Mouse (Mus musculus) cerebellum, adult 11 months (tissue): Measurements from ENCODE around the gene Rrh.
A peak's percentile ranks its signal among the peaks of the same experiment; 100 is the strongest.

ENCODE experiments used
- DNase-seq: peaks from one replicate; pipeline ENCODE4 v3.0.0; 2022

The Rrh gene

DNA sequence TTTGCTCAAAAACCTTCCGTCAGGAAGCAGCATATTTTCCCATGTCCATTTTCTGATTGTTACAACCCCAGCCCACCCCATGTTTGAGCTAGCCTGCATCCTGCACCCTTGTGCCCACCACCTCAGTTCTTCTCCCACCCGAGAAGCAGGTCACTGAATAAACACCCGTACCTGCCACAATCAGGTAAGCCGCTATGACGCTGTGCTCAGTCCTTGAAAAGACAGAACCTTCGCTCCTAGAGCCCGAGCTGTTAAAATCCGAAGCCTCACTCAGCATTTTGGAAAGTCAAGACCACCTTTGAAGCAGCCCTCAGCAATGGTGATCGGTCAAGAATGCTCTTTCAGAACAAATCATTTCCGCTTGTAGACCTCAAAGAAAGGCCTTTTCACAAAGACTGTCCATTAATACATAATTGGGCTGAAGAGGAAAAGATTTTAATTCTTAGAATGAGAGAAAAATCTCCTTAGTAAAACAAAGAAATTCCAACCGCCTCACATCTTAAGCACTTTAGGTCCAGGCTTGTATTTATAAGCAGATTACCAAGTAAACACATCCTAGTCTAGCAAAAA is at the start of gene Rrh:
Gene Rrh, minus strand, starts transcription at position 382 of the 570 bp plus-strand sequence.
- DNase-seq, result no peak

GRCm38 (mm10) chr3:129863698-129864097 is 41.3 kb upstream of the Rrh start:
- peak; percentile 27 for DNase-seq

GRCm38 (mm10) chr3:129862592-129862991 is 40.2 kb upstream of the Rrh start:
- no peak for DNase-seq

DNA sequence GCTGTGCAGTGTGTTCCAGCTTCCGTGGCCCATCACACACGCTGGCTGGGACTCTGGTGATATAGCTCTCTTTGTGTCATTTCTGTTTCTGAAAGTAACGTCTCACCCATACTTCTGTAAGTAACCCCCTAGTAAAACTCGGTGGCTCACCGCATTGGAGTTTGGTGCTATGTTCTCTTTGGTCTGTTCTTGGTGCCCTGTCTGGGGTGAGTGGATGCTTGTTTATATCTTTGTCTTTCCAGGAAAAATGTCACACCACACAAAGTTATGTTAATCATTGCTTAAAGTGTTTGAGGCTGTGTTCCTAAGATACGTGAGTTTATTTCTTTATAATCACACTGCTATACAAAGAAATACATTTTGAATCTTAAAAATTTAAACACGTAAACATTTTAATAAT is 24.5 kb upstream of the Rrh start:
- DNase-seq, result no peak

- DNase-seq, result no peak
Observed at GRCm38 (mm10) chr3:129845868-129846267, 23.5 kb upstream of the Rrh start.

GRCm38 (mm10) chr3:129838017-129838416 is 15.6 kb upstream of the Rrh start:
- no peak for DNase-seq

DNA sequence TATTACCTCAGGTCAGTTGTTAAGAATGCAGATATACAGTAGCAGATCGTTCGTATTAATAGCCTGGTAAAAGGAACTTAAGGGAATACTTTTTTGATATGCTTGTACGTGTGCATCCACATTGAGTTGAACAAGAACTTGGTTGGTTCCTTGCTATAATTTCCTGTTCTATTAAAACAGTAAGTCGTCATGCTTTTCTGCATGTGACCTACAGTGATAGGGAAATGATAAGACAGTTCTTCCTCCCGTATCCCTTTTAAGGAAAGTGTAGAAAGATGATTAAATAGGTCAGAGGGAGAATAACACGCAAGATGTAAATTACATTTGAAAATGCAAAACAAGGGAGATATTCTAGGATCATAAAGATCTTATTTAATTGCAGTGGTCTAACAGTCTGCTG is 14.6 kb upstream of the Rrh start:
- no peak for DNase-seq

DNA sequence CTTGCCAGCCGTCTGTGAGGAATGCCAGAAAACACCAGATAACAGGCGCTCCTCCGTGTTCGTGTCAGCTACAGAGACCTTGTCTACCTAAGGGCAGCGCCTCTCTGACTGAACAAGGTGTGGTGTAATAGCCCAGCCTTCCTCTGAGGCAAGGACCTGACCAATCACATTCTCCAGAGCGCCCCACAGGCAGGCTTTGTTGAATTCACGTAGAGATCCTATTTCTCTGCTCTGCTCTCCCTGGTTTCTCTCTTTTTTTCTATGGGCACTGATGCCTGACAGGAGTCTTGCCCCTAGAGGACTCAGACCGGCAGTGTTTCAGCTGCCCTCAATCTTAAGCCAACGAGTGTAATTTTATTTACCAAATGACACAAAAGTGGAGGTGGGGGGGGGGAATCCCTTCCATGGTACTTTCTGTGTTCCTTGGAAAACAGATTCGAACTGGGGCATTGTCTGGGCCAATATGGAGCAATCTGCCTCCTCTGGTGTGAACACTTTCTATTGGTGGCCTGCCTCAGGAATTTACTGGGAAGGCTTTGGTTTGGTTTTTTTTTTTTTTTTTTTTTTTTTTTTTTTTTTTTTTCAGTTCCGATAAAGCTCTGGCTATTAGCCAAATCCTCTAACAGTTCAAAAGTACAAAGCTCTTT is 13.8 kb upstream of the Rrh start:
- DNase-seq, result no peak

GRCm38 (mm10) chr3:129835388-129835934 is 13.1 kb upstream of the Rrh start, which contains the start of gene Cfi:
Gene Cfi (plus strand): TSS chr3:129835884.
- no peak for DNase-seq

DNA sequence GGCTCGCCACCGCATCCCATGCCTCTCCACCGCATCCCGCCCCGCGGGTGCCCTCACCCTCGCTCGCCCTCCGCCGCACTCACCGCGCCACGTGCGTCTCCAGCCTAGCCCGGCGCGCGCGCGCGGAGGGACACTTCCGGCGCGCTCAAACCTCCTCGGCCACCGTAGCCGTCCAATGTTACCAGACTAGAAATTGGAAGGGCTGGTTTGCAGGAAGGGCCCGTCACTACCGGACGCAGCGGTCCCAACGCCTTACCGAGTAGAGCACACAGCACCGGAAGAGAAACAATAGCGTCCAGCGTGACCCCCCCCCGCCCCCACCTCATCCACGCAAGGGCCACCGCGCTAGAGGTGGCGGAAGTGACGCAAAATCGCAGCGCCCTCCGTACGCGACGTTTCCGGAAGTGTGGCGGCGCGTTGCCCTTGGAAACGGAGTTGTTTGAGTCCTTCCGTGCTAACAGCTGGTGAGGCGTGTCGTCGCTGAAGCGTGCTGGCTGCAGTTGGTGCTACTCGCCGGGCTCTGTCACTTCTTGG is 8.7 kb upstream of the Rrh start, which contains the start of gene Gar1:
Gene Gar1, minus strand, starts transcription at position 362 of the 534 bp plus-strand sequence.
- DNase-seq, result peak; percentile 92

DNA sequence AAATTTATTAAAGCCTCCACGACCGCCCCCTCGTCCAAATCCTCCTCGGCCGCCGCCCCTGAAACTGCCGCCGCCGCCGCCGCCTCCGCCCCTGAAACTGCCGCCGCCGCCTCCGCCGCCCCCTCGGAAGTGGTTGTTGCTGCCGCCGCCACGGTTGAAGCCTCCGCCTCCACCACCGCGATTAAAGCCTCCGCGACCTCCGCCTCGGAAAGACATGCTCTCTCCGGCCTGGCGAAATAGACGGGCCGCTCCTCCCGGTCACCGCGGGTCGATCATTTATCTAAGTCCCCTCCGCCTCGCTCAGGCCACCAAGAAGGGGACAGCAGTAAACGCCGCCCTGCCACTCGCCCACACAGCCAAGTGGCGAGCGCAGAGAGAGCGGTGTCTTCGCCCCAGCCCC is 8.2 kb upstream of the Rrh start:
- DNase-seq, result no peak

GRCm38 (mm10) chr3:129827691-129828090 is 5.3 kb upstream of the Rrh start:
- no peak for DNase-seq

- no peak for DNase-seq
Observed at GRCm38 (mm10) chr3:129826691-129827090, 4.3 kb upstream of the Rrh start.

DNA sequence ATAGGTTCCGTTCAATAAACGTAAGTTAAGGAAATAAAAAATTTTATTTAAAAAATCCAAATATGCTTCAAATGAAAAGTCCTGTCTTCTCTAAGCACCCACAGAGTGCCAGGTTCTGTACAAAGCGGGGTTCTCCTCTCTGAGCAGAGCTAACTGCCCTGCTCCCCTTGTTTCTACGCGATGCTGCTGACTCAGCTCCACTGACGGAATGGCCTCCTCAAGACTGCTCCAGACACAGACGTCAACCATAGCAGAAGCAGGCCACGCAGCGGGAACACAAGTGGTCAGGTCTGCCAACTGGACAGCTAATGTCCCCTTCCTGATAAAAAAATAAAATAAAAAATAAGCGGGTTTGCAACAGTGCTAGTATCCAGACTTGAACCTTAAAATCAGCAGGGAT is 2.5 kb upstream of the Rrh start:
- no peak for DNase-seq

DNA sequence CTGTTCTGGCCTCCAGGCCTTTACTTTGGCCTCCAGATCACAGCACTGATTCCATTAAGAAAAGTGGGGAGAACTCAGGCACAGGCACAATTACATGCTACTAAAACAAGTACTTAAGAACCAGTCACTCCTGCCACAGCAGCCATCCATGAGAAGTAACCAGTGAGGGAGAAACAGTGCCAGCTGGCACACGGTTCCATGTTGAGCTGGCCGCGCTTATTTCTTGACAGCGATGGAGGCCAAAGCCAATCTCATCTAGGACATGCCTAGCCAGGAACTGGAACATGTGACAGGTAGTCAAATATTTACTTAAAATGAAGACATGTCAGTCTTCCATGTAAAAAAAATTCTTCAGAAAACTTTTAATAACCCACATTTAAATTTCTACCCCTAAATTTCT is 1.8 kb upstream of the Rrh start:
- no peak for DNase-seq

GRCm38 (mm10) chr3:129823293-129823692 is 906 bp upstream of the Rrh start:
- no peak for DNase-seq

DNA sequence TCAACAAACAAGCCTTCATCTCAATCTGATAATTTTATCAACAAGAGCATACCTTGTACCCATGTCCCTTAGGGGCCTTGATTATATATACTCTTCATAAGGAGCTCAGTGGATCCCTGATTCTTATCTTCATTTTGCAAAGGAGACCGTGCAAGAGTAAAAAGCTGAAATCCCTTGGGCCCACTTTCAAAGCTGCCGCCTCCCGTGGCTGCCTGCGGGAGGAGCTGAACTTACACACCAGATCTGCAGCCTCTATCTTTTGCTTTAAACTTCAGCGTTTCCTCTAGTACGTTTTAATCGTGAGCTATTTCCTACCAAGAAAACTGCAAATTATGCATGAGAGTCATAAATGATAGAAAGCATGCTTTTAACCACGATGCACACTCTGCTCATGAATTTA is 651 bp downstream of the Rrh start:
- DNase-seq, result no peak

DNA sequence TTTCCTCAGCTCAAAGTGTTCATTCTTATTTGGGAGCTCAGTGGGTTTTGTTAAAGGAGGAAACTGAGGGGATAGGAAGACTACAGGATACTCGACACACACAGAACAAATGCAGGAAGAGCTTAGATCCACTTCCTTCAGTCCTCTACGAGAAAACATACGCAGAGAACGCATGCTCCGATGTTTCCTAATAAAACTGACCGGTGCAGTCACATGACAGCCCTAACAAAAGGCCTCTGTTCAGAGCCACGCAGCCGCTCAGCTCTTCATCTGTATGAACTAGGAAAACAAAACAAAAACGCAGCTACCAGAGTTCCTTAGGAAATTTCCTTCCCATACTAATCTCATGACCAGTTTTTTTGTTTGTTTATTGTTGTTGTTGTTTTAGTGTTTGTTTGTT is 1.5 kb downstream of the Rrh start:
- no peak for DNase-seq

GRCm38 (mm10) chr3:129803765-129804164 is 18.6 kb downstream of the Rrh start, which contains the start of gene Lrit3:
Gene Lrit3 (minus strand): TSS chr3:129804030.
- no peak for DNase-seq

DNA sequence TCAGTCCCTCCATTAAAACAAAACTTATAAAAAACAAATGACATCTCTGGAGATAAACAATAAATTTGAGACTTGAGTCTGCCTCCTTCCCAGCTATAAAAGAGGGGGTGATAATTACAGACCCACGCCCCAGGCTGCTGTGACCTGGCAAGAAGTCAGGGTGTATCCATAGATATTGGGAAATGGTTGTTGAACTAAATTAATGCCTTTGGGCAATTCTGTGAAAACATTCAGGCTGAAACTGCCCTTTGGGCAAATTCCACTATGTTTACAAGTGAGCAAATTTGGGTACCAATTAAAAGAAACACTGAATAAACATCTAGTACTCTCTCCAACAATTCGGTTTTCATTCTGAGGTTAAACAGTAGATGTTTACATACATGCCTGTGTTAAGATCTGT is 23.4 kb downstream of the Rrh start:
- DNase-seq, result no peak

DNA sequence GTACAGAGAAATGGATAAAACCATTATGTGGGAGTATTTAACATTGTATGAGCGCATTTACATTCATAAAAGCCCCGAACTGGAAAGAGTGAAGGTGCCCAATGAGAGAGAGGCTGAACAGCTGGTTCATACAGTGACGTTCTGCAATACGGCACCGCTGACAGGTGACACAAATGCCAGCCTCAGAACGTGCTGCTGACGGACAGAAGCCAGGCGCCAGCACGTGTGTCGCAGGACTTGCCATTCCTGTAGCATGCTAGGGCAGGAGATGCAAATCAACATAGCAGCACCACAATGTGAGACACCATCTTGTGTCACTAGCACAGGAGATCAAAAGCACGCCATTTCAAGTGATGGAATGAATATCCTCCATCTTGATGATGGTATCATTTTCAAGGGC is 23.8 kb downstream of the Rrh start:
- no peak for DNase-seq

GRCm38 (mm10) chr3:129797341-129797740 is 25.0 kb downstream of the Rrh start:
- DNase-seq, result no peak

- no peak for DNase-seq
Observed at GRCm38 (mm10) chr3:129793801-129794200, 28.6 kb downstream of the Rrh start.

DNA sequence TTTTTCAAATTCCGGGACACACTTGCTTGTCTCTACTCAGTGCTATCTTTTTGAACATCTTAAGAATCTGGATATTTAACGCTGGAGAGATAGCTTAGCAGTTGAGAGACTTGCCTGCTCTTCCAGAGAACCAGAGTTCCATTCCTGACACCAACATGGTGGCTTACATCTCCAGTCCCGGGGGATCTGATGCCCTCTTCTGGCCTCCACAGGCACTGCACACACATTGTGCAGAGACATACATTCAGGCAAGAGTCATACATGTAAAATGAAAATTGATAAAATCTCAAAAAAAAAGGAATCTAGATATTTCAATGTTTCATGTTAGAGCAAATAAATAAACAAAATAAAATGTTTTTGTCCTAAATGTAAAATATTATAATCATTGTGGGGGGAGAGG is 39.6 kb downstream of the Rrh start:
- no peak for DNase-seq
